Mouse (Mus musculus) heart, postnatal 0 days (tissue): ENCODE results near the gene D630023F18Rik.

ENCODE experiments used
- CTCF ChIP-seq: IDR thresholded peaks from 2 replicates; pipeline ENCODE4 v1.5.1; 2016; ENCODE audit warnings: antibody characterized with exemption, control low read depth, low read depth
- EP300 ChIP-seq: IDR thresholded peaks from 2 replicates; pipeline ENCODE4 v1.6.1; 2016; ENCODE audit warnings: antibody characterized with exemption, low read depth

DNA sequence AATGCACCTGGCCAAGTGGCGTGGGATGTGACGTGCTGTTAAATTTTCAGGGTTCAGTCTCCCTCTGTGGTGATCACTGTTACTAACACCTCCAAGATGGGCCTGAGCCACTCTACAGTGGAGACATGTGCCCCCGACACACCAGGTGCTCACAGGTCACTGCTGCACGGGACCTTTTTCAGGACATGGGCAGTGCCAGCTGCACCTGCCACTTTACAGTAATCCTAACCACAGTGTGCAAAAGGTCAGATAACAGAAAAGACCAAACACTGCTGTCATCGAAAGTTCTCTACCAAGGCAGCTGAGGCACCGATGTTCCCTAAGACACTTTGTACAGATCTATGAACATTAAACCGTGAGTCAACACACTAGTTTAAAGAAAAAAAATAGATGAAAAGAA lies 46.5 kb upstream of the D630023F18Rik start:
- TF ChIP-seq CTCF (no peak), EP300 (no peak)
